Mouse (Mus musculus) thymus, postnatal 0 days (tissue): Measurements from ENCODE around the gene Gna13. TPM values are rescaled to one million over a fixed set of nuclear protein-coding genes. Genes with fewer than 3 reads are reported as not detected.
A peak's percentile ranks its signal among the peaks of the same experiment; 100 is the strongest.

Experiments
- DNase-seq: peaks from one replicate; pipeline ENCODE4 v3.0.0-alpha.2; 2015; ENCODE audit warnings: low spot score
- polyA plus RNA-seq: library from polyadenylated mRNA; unstranded; fragments of >200 nt; fragmentation: Nextera tagmentation; extraction: Ambion mirVana; gene quantifications from 2 replicates; pipeline ENCODE4 v1.2.1, GENCODE M21; 2015

The Gna13 gene
- polyA plus RNA-seq, 1 experiment from 2014 or later: 46.4 TPM

GRCm38 (mm10) chr11:109369026-109369637, 6.5 kb downstream of the Gna13 start:
- no peak for DNase-seq

- peak; percentile 76 for DNase-seq
Observed at GRCm38 (mm10) chr11:109375412-109375811, 12.8 kb downstream of the Gna13 start.

- no peak for DNase-seq
Observed at GRCm38 (mm10) chr11:109376484-109377143, 14.0 kb downstream of the Gna13 start.

- no peak for DNase-seq
Observed at GRCm38 (mm10) chr11:109377477-109377876, 14.8 kb downstream of the Gna13 start.

GRCm38 (mm10) chr11:109378051-109378450, 15.4 kb downstream of the Gna13 start:
- no peak for DNase-seq

GRCm38 (mm10) chr11:109380662-109381061, 18.0 kb downstream of the Gna13 start:
- no peak for DNase-seq

- DNase-seq: no peak
Observed at GRCm38 (mm10) chr11:109385296-109385695, 22.7 kb downstream of the Gna13 start.

GRCm38 (mm10) chr11:109389046-109389445, 26.4 kb downstream of the Gna13 start:
- no peak for DNase-seq

GRCm38 (mm10) chr11:109391200-109391599, 28.6 kb downstream of the Gna13 start:
- DNase-seq: no peak

- DNase-seq: no peak
Observed at GRCm38 (mm10) chr11:109391760-109392159, 29.1 kb downstream of the Gna13 start.

- no peak for DNase-seq
Observed at GRCm38 (mm10) chr11:109392601-109393000, 30.0 kb downstream of the Gna13 start.

- DNase-seq: no peak
Observed at GRCm38 (mm10) chr11:109394758-109395157, 32.1 kb downstream of the Gna13 start.

- no peak for DNase-seq
Observed at GRCm38 (mm10) chr11:109395291-109395690, 32.7 kb downstream of the Gna13 start.

- no peak for DNase-seq
Observed at GRCm38 (mm10) chr11:109406431-109406830, 43.8 kb downstream of the Gna13 start.

- no peak for DNase-seq
Observed at GRCm38 (mm10) chr11:109410197-109410980, 47.8 kb downstream of the Gna13 start.

GRCm38 (mm10) chr11:109413617-109414016, 51.0 kb downstream of the Gna13 start, which contains the start of gene 9930022D16Rik:
Gene 9930022D16Rik (plus strand): TSS chr11:109413917.
- no peak for DNase-seq

- no peak for DNase-seq
Observed at GRCm38 (mm10) chr11:109414802-109415201, 52.2 kb downstream of the Gna13 start.

GRCm38 (mm10) chr11:109416709-109417420, 54.2 kb downstream of the Gna13 start:
- no peak for DNase-seq

GRCm38 (mm10) chr11:109417472-109418040, 54.9 kb downstream of the Gna13 start:
- no peak for DNase-seq

GRCm38 (mm10) chr11:109419461-109419860, 56.8 kb downstream of the Gna13 start:
- no peak for DNase-seq

GRCm38 (mm10) chr11:109419961-109420566, 57.4 kb downstream of the Gna13 start:
- DNase-seq: peak; percentile 84
